Mouse (Mus musculus) heart, adult 9 months (tissue): Measurements from ENCODE around the gene Ubac1.

Experiments used
- DNase-seq, 2 experiments: peaks; one replicate each; pipeline ENCODE4 v3.0.0; 2022; ENCODE audit warnings: low spot score in 2 of 2

Ubac1 gene

DNA sequence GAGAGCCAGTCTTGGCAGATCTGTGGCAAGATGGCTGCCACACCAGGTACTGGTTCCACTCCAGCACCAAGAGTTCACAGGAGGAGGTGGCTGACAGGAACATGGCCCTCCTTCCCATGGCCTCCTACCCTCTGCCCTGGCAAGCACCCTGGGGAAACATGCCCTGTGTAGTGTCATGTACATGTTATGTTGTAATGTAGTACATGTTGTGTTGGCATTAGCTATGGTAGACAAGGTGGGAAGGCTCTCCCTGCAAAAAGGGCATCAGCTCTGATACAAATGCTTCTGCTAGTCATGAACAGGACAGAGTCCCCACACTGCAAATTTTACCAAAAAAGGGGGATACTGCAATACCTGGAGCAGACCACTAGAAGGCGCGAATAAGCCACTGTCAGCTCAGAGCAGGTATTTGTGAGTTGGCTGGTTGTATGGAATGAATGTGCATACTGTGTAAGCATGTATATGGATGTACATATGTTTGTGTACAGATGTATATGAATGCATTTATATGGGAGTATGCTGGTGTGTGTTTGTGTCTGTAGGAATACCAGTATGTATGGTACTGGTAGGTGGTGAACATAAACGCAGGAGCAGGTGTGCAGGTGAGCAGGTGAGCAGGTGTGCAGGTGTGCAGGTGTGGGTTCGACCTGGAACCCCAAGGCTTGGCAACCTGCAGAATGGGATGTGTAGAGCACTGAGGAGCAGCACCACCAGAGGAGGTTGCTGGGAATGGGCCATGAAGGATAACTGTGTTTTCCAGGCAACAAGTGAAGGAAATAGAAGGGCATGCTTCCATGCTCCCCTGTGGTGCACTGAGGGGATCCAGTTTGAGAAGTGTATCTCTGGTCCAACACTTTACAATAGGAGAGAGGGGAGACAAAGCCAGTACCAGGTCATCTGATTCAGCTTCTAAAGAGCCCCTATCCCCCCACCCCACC is 2.9 kb upstream of the Ubac1 start:
- DNase-seq: no peak

DNA sequence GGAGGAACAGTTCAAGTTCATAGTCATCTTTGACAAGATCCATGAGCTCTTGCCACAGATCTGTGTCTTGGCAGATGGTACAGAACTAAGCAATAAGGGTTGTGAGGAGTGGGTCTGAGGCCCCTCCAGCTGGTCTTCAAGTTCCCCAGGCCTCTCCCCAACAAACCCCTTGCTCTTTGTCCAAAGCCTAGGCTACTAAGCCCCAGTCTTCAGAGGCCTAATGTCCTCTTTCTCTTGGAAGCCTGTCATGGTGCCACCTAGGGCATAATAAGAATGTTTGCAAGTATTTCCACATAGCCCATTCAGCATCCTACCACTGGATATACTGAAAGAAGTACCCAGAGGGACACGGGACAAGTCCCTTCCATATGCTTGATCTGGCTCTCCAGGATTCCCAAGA is 1.1 kb upstream of the Ubac1 start:
- DNase-seq: no peak

DNA sequence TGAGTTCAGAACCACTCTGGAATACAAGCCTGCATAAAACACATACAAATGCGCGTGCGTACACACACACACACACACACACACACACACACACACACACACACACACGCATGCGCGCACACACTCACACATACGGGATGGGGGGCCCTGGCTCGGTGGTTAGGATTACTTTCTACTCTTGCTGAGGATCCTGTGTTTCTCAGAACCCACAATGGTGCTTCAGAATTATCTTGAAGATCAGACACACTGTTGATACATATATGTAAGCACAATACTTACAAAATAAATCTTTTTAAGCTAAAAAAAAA is 665 bp upstream of the Ubac1 start:
- no peak for DNase-seq

DNA sequence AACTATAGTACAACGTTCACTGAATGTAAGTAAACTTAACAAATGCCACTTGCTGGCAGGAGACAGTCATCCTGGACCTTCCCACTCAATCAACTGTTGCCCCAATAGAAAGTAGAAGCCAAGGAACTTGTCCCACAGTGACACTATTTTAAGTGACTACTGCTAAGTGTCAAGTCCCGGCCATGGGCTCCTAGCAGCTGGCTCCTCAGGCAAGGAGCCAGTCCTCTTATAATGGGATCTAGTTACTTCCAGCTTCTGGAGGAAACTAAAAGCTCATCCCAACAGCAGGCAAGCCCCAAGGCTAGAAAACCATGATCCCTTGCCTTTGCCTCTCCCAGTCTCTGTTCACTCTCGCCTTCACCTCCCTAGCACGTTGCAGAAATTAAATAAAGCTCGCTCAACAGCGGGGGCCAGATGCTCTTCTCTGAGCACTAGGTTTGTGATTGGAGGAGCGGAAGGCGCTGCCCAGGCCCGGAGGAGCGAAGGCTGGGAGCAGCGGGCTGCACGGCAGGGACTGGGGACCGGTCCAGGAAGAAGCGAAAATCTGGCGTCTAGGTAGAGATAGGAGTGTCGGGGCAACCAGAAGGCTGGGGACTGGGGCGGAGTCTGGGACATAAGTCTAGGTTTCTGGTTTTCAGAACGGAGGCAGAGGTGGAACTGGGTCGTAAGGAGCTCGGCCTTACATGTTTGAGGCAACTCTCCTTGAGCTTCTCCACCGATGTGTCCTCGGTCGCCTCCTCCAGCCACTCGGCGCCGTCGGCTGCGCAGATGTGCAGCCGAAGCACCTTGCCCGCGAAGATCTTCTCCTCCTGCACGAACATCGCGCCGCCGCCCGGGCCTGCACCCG is 610 bp downstream of the Ubac1 start:
- DNase-seq: peak; percentile 44 to 48

DNA sequence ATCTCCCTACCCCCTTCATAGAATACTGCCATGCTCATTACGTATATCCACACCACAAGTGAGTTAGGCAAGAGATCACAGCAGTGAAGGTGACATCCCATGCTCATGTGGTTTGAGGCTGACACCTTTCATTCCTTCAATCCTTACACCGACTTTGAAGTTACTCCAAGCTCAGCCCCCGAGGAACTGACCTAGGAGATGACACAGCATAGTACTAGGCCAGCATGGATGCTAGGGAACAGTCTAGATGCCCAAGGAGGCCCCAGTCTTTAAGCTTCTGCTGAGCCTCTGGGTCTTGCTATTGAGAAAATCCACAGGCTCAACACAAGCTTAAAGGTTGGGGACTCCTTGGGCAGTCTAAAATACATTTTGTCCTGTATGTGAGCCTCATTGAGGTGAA is 1.6 kb downstream of the Ubac1 start:
- no peak for DNase-seq

DNA sequence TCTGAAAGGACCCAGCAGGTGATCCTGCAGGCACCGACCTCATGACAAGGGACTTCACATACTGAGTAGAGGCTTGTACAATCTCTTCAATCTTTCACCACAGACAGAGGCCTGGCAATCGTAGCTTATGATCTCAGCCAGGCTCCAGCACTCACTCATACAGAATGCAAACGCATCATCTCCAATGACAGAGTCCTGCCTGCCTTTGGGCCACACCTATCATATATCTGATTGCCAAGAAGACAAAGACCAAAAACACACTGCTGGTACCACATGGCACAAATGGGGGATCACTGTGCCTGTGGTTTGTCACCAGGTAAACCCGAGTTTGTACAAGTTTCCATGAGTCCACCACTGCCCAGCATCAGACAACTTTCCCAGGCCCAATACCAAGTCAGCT is 4.2 kb downstream of the Ubac1 start:
- no peak for DNase-seq

DNA sequence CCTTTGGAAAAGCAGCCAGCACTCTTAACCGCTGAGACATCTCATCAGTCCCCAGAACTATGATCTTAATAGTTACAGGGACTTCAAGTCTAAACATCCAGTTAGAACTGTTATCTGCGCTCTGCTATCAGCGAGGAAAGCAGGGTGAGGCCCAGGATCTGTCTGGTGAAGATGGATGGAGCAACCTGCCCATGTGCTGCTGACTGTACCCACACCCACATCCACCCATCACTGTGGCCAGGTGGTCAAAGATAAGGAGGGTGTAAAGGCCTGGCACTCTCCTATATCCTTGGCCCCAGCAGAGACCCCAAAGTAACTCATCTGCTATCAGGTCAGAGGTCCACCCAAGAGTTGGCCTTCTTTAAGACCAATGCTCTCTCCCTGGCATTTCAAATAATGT is 7.9 kb downstream of the Ubac1 start:
- no peak for DNase-seq

DNA sequence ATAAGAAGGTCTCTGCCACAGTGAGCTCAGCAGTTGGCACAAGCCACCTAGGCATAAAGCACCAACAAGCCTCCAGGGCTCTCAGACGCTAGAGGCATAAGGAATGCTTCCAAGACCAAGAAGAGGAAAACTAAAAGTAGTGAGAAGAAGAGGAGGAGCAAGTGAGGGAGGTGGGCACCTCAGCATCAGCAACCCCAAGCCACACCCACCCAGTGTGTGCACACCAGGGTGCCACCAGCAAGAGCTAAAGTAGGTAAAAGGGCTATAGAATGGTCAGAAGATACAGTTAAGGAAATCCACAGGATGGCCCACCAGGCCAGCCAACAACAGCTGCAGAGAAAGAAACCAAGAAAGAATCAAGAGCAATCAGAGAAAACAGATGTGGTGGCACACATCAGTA is 10.1 kb downstream of the Ubac1 start:
- no peak for DNase-seq

DNA sequence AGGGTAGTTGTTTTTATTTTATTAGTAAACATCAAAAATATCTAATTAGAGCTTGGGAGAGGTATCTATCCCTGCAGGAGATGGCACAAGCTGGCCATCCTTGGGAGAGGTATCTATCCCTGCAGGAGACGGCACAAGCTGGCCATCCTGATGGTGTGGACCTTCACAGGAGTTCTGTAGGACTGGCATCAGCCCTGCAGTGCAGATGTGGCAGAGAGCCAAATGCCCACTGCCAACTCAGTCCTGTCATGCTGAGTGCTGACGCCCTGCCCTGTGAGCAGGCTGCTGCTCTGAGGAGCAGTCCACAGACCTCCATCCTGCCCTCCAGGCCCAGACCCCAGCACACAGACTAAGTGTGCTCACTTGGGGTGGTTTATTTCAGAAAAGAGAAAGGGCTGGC is 19.5 kb downstream of the Ubac1 start:
- DNase-seq: no peak

DNA sequence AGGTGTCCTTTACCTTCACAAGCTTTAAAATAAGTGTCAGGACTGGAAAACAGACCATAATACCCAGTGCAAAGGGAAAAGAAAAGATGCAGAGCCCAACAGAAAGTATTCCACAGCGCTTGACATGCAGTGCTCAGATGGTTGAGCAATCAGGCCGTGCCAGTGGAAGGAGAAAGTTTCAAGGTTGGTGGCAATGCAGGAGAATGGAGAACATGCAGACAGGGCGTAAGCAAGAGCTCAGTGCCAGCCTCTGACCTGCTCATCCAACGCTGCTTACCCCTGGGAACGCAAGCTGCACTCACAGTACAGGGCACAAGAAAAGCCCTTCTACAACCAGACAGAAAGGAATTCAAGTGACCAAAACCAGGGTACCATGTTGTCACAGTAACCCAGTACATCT is 20.4 kb downstream of the Ubac1 start:
- DNase-seq: no peak

DNA sequence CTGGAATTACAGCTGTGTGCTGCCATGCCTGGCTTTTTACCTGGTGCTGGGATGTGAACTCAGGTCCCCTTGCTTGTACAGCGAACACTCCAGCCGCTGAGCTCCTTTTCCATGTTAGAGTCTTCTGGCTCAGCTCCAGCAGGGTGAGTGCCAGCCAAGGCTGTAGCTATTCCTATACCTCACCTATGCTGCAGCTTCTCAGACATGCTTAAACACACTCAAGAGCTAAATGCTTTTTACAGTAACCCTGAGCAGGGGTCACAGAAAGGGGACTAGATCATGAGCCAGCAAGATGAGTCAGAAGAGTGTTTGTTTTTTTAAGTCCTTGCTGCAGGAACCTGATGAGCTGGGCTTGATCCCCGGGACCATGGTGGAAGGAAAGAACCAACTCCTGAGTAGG is 23.8 kb downstream of the Ubac1 start:
- DNase-seq: no peak

DNA sequence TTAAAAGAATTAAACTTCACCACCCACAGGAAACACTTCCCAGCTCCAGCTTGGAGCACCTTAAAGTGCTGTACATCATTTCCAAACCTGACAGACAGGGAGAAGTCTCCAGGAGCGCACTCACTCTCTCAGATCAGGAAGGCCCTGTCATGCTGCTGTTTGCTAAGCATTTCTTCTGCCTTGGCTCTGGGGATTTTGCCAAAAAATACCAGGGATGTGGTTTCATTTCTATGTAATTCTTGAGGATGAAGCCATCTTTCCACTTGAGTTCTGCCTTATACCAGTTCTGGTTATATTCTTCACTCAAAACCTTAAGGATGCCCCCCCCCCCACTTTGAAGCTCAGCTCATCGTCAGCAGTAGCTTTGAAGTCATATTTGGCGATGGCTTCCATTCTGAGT is 26.8 kb downstream of the Ubac1 start:
- no peak for DNase-seq

DNA sequence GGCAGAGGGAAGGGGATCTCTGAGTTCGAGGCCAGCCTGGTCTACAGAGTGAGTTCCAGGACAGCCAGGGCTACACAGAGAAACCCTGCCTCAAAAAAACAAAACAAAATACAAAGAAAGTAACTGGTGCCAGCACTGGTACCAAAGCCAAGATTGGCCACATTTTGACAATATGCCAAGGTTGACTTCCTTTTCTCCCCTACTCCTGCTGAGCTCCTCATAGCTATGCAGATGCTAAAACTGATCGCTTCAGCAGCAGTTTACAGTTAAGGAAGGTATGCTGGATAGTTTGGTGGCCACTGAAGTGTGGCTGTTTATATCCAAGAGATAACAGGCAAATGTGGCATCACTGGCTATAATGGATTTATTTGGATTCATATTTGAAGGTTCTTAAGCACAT is 29.3 kb downstream of the Ubac1 start:
- DNase-seq: no peak

DNA sequence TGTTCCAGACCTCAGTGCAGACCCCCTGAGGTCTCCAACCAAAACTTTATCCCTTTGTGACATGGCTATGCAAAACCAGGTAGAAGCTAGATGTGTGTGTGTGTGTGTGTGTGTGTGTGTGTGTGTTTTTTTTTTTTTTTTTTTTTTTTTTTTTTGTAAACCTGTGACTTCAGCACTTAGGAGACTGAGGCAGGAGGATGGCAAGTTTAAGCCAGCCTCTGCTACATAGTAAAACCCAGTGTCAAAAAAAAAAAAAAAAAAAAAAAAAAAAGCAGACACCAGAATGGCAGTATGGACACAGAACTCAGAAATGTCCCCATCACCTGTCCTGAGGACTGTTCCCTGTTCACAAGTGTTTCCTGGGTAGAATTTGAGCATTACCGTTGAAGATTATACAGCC is 31.9 kb downstream of the Ubac1 start:
- no peak for DNase-seq

DNA sequence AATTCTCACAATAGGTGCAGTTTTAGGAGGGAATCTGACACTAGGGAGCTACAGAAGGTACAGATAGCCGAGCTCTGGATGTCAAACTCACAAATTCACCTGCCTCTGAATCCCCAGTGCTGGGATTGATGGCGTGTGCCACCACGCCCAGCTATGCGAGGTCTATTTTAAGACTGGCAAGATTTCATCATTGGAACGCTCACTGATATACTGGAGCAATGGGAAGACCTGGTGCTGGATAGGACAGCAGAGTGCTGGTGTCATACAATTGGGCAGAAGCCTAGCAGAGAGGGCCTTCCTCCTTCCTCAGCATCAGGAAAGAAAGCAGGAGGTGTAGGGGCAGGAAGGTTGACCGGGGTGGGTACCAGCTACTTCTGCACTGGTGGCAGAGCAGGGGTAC is 33.7 kb downstream of the Ubac1 start:
- DNase-seq: no peak

DNA sequence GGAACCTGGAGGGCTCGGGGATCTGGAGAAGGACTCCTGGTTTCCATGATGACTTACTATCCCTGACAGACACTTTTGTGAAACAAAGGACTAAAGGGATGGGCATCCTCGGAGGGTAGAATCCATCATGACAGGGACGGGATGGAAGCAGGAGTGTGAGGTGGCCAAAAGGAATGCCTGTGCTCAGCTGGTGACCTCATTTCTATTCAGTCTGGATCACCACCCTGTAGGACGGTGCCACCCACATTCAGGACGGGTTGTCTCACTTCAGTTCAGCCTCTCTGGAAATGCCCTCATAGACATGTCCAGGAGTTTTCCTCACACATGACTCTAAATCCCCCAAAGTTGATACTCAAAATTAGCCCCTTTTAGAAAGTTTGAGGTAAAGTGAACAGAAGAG is 34.9 kb downstream of the Ubac1 start:
- DNase-seq: no peak

DNA sequence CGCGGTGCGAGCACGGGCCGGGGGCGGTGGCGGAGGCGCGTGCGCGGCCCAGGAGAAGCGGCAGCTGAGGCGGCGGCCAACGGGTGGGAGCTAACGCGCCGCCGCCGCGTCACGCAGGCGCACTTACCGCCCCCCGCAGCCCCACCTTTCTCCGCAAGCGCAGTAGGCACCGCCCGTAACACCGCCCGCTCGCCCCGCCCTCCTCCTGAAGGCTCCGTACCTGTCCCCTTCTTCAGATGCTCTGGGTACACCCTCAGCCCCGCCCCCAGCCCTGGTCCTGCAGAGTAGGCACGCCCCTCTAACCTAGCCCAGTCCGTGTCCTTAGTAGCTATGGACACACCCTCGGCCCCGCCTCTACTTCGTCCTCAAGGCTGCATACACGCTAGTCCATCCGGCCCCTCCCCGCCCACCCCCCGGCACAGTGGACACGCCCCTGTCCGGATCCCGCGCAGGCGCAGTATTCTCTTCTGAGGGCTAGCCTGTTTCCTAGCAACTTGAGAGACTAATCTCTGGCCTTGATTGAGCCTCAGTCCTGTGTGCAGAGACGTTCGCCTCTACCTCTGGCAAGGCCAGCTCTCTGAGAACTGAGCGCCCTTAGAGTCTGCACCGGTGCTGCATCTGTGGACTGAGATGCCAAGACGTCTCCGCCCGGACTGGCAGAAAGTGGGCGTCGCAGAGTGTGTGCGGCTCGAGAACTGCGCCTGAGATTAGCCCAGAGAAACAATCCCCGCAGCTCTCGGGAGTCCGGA is 38.2 kb downstream of the Ubac1 start, which contains the start of gene Camsap1:
TSS of gene Camsap1 (minus strand) at position 124 of the 749 bp plus-strand sequence.
- DNase-seq: peak; percentile 100

DNA sequence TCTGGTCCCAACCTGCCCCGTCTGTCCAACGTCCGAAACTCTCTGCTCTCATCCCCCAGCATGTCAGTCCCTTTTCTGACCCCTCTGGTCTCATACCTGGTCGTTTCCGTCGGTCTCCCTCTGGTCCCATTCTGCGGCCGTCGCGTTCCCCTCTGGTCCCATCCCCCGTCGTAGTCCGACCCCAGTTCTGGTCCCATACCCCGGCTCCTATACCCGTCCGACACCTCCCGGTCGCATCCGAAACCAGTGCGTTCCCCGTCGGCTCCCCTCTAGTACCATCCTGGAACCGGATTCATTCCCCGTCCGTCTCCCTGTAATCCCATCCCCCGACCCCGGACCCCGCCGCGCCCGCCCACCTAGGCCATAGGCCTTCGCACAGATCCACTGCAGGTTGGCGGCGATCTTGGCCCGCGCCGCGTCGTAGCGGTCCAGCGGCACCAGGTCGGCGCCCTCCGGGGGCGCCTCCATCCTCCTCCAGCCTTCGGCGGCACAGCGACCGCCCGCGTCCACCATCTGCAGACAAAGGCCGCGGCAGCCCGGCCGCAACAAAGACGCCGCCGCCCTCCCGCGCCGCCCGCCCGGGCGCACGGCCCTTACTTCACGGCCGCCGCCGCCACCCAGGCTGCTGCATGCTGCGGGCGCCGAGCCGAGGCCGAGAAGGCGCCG is 39.0 kb downstream of the Ubac1 start:
- DNase-seq: peak in 1 of 2 experiments; percentile 31

DNA sequence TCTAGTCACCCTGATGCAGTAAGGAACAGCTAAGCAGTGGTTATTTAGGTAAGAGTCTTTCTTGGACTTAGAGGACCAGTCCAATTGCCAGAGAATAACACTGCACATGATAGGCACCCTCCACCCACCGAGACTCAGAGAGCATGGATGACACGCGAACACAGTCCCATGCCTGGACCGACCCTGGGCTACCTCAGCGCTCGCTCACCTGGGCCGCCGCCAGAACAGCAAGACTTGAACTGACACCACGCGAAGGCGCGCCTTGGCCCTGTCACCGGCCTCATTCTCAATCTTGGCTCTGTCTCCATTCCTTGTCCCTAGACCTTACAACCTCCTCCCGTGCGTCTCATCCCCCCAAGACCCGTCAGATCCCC is 39.5 kb downstream of the Ubac1 start:
- peak; percentile 36 to 37 for DNase-seq

DNA sequence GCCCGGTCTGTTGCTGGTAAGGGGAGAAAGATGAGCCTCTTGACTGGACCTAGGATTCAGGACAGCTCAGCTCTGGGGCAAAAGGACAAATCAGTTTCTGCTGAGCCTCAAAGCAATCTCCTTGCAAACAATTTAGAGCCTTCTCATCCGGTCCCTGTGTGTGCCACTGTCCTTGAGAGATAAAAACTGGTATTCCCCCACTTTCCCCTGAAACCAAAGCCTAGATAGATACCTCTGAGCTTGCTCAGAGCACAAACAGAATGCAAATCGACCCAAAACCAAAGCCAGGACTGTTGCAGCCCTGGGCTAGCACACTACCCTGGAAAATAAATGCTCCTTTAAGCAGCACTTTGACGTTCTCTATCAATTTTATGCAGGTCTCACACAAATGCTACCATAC is 42.5 kb downstream of the Ubac1 start:
- DNase-seq: no peak

DNA sequence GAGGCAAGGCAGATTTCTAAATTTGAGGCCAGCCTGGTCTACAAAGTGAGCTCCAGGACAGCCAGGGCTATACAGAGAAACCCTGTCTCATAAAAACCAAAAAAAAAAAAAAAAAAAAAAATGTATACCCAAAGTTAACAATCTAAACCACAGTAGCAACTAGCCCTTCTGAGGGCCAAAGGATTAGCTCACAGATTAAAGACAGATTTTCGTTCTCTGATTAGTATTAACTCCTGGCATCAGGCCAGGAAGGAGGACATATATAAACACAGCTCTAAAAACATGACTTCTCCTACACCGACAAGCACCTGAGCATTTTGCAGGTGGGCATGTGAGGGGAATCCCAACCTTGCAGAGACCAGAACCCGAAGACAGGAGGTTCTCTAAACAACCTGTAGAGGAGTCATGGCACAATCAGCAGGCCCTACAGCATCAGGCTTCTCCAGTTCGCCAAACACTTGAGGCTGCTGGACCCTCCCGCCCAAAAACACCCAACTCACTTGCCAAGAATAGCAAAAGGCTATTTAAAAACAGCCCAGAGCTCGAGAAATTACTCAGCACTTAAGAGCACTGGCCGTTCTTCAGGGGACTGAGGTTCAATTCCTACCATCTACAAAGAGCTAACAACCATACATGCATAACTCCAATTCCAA is 43.8 kb downstream of the Ubac1 start:
- DNase-seq: peak in 1 of 2 experiments; percentile 27
